Mouse (Mus musculus) monocyte, adult 5-6 weeks (primary cell): ENCODE measurements around the gene Tnfsf8. TPM values are rescaled to one million over a fixed set of nuclear protein-coding genes. Genes with fewer than 3 reads are reported as not detected.

Experiments used
- ATAC-seq: fragments of 153-309, 156-312 bp; replicated peaks from 2 replicates; pipeline ENCODE4 v1.8.0; 2017; ENCODE audit warnings: mild to moderate bottlenecking; ENCODE audit not compliant: low TSS enrichment, insufficient number of reproducible peaks, severe bottlenecking, poor library complexity, low FRiP score
- total RNA-seq: library from RNA; stranded (forward); fragments of 200-1000, 200-491, 200-594 nt; gene quantifications from 3 replicates; pipeline ENCODE4 v1.2.3, GENCODE M21; 2017

Gene Tnfsf8
- total RNA-seq, 1 experiment from 2014 or later, result 0.57 TPM

DNA sequence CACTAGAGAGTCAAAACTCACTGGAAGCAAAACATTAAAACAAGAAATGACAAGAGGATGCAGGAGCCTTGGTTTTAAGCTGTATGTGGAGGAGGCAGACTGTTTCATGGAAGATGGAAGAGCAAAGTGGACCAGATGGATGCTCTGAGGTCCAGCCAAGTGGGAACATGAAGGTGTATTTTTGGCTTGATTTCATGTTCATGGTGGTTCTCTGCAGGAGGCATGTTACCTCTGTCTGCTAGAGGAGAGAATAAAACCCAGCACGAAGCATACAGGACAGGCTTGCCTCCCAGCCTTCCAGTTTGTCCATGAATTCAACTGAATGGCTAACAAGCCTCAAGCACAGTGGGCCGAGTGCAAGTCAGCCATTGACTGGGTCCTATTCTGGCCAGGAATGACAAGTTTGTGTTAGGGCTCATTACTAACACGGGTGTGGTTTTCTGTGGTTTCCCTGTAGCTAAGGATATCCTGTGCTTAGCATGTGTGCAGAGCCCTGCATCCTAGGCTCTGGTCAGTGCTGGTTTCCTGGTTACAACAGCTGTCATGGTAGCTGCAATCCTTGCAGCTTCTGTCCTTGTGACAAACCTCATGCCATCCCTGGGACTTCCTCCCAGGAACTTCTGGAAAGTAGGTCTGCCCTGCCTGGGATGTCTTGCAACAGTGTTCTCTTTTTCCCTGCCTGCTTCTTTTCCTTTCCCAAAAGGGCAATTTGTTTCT, 14.1 kb downstream of the Tnfsf8 start:
- no peak; the same call in 1 of the 2 replicates for ATAC-seq

DNA sequence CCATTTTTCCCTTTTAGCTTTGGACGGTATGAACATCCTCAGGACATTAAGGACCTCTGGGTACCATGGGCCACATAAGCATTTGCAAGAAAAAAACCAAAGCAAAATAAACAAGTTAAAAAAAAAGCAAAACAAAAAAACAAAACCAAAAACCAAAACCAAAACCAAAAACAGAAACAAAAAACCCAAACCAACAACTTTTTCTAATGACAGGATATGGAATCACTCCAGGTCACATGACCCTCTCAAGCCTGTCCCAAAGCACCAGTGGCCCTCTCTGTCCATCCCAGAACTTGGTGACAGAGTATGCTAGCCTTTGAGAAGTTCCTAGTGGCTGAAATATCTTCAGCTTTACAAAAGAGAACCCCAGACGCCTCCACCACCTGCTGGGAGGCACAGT, 15.4 kb downstream of the Tnfsf8 start:
- ATAC-seq, result no peak

DNA sequence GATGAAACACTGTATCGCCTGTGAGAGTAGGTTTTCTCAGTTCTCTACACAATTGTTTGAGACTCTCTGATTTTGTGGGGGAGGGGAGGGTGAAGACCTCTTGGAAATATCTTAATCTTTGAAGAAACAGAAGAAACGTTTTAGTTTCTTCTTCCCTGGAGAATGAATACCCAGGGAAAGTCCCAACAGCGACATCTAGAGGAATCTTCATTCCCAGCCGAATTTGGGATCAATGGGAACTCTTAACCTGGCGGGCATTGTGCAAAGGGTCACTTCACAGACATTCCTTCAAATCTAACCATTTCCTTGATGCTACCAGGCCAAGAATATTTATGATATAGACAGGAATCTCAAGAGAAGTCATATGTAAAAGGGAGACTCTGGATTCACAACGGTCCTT, 17.2 kb downstream of the Tnfsf8 start:
- no peak for ATAC-seq

GRCm38 (mm10) chr4:63842278-63842677, 18.9 kb downstream of the Tnfsf8 start:
- ATAC-seq, result no peak

- ATAC-seq, result no peak
Observed at GRCm38 (mm10) chr4:63840457-63840856, 20.7 kb downstream of the Tnfsf8 start.

- no peak for ATAC-seq
Observed at GRCm38 (mm10) chr4:63823136-63823535, 38.0 kb downstream of the Tnfsf8 start.

GRCm38 (mm10) chr4:63817505-63817904, 43.6 kb downstream of the Tnfsf8 start:
- ATAC-seq, result no peak

GRCm38 (mm10) chr4:63815668-63816067, 45.5 kb downstream of the Tnfsf8 start:
- 0 out of 2 replicates have a peak, but pooled peaks have one; percentile 50 for ATAC-seq

DNA sequence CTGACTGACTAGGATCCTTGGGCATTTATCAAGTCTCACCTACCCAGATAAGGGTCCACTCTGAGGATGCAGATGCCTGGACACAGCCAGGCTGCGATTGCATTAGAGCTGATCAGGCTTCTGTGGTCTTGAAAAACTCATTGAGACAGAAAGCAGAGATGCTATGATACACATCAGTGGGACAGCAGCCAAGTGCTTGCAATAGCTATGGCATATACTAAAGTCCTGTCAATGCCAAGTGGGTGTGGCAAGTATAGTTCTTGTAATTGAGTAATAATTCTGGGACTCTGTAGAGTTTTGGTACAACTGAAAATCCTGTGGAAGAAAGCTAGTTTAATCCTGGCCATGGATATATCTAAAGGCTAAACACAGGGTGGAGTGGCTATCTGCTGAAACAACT, 63.1 kb downstream of the Tnfsf8 start:
- ATAC-seq, result no peak

GRCm38 (mm10) chr4:63796527-63796926, 64.6 kb downstream of the Tnfsf8 start:
- ATAC-seq, result no peak

- ATAC-seq, result no peak
Observed at GRCm38 (mm10) chr4:63792328-63792727, 68.8 kb downstream of the Tnfsf8 start.

GRCm38 (mm10) chr4:63785466-63785865, 75.7 kb downstream of the Tnfsf8 start:
- no peak for ATAC-seq

DNA sequence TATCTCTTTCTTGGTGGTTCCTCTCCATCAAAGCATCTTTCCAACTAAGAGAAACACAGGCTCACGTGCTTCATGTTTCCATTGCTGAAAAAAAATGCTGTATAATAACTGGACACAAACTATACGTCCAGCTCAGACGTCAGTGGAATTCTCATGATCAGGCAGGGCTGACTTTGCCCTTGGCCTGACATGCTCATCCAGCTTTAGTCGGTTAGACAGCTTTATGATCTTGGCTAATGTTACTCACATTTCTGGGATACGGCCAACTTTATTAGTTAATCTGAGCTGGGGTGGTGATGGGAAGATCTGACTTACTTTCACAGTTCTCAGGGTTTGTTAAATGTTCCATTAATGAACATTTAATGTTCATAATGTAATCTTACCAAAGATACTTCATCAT, 77.3 kb downstream of the Tnfsf8 start:
- ATAC-seq, result no peak

GRCm38 (mm10) chr4:63782970-63783613, 78.1 kb downstream of the Tnfsf8 start:
- no peak for ATAC-seq

Other genes with a start within 250 kb of the Tnfsf8 start
- gene Tex48, start 238.9 kb downstream of the Tnfsf8 start, total RNA-seq, result not detected in 3 replicates
- gene Gm11214, start 198.0 kb downstream of the Tnfsf8 start, total RNA-seq, result not detected in 3 replicates
- gene Tnfsf15, start 116.2 kb downstream of the Tnfsf8 start, total RNA-seq, result not detected in 3 replicates
- not detected in 3 replicates for gene Tnc, start 185.7 kb upstream of the Tnfsf8 start, total RNA-seq